Mouse (Mus musculus): ENCODE measurements around the gene Fbxw5. TPM values are rescaled to one million over a fixed set of nuclear protein-coding genes. Genes with fewer than 3 reads are reported as not detected.

Gene Fbxw5
- polyA plus RNA-seq, 1 experiment = not detected

Other genes with a start within 250 kb of the Fbxw5 start
- not detected in 2 replicates for gene Tmem203, start 245.3 kb upstream of the Fbxw5 start, polyA plus RNA-seq (2012; ENCODE audit: insufficient read depth, insufficient read length, low replicate concordance, missing spikeins)
- not detected in 2 replicates for gene Tprn, start 238.1 kb upstream of the Fbxw5 start, polyA plus RNA-seq (2012; ENCODE audit: insufficient read depth, insufficient read length, low replicate concordance, missing spikeins)
- not detected in 2 replicates for gene Ssna1, start 228.3 kb upstream of the Fbxw5 start, polyA plus RNA-seq (2012; ENCODE audit: insufficient read depth, insufficient read length, low replicate concordance, missing spikeins)
- not detected in 2 replicates for gene Anapc2, start 228.3 kb upstream of the Fbxw5 start, polyA plus RNA-seq (2012; ENCODE audit: insufficient read depth, insufficient read length, low replicate concordance, missing spikeins)
- gene Tmem210, start 212.6 kb upstream of the Fbxw5 start, polyA plus RNA-seq (2012; ENCODE audit: insufficient read depth, insufficient read length, low replicate concordance, missing spikeins) = not detected in 2 replicates
- gene Lrrc26, start 210.8 kb upstream of the Fbxw5 start, polyA plus RNA-seq (2012; ENCODE audit: insufficient read depth, insufficient read length, low replicate concordance, missing spikeins) = not detected in 2 replicates
- 199 and 286 TPM in 2 replicates for gene Grin1, start 181.6 kb upstream of the Fbxw5 start, polyA plus RNA-seq (2012; ENCODE audit: insufficient read depth, insufficient read length, low replicate concordance, missing spikeins)
- not detected in 2 replicates for gene Man1b1, start 168.4 kb upstream of the Fbxw5 start, polyA plus RNA-seq (2012; ENCODE audit: insufficient read depth, insufficient read length, low replicate concordance, missing spikeins)
- gene Dpp7, start 144.4 kb upstream of the Fbxw5 start, polyA plus RNA-seq (2012; ENCODE audit: insufficient read depth, insufficient read length, low replicate concordance, missing spikeins) = not detected in 2 replicates
- gene Uap1l1, start 135.1 kb upstream of the Fbxw5 start, polyA plus RNA-seq (2012; ENCODE audit: insufficient read depth, insufficient read length, low replicate concordance, missing spikeins) = not detected in 2 replicates
- not detected in 2 replicates for gene Sapcd2, start 128.4 kb upstream of the Fbxw5 start, polyA plus RNA-seq (2012; ENCODE audit: insufficient read depth, insufficient read length, low replicate concordance, missing spikeins)
- not detected in 2 replicates for gene Entpd2, start 104.9 kb upstream of the Fbxw5 start, polyA plus RNA-seq (2012; ENCODE audit: insufficient read depth, insufficient read length, low replicate concordance, missing spikeins)
- not detected in 2 replicates for gene Npdc1, start 101.4 kb upstream of the Fbxw5 start, polyA plus RNA-seq (2012; ENCODE audit: insufficient read depth, insufficient read length, low replicate concordance, missing spikeins)
- gene Fut7, start 77.5 kb upstream of the Fbxw5 start, polyA plus RNA-seq (2012; ENCODE audit: insufficient read depth, insufficient read length, low replicate concordance, missing spikeins) = not detected in 2 replicates
- not detected in 2 replicates for gene Abca2, start 72.0 kb upstream of the Fbxw5 start, polyA plus RNA-seq (2012; ENCODE audit: insufficient read depth, insufficient read length, low replicate concordance, missing spikeins)
- not detected in 2 replicates for gene Clic3, start 43.9 kb upstream of the Fbxw5 start, polyA plus RNA-seq (2012; ENCODE audit: insufficient read depth, insufficient read length, low replicate concordance, missing spikeins)
- gene Paxx, start 39.7 kb upstream of the Fbxw5 start, polyA plus RNA-seq (2012; ENCODE audit: insufficient read depth, insufficient read length, low replicate concordance, missing spikeins) = not detected in 2 replicates
- 758 and 1,988 TPM in 2 replicates for gene Ptgds, start 30.7 kb upstream of the Fbxw5 start, polyA plus RNA-seq (2012; ENCODE audit: insufficient read depth, insufficient read length, low replicate concordance, missing spikeins)
- not detected in 2 replicates for gene Lcn12, start 6.8 kb upstream of the Fbxw5 start, polyA plus RNA-seq (2012; ENCODE audit: insufficient read depth, insufficient read length, low replicate concordance, missing spikeins)
- gene C8g, start 969 bp downstream of the Fbxw5 start, polyA plus RNA-seq (2012; ENCODE audit: insufficient read depth, insufficient read length, low replicate concordance, missing spikeins) = not detected in 2 replicates
- not detected in 2 replicates for gene Traf2, start 46.2 kb downstream of the Fbxw5 start, polyA plus RNA-seq (2012; ENCODE audit: insufficient read depth, insufficient read length, low replicate concordance, missing spikeins)
- not detected in 2 replicates for gene Edf1, start 57.1 kb downstream of the Fbxw5 start, polyA plus RNA-seq (2012; ENCODE audit: insufficient read depth, insufficient read length, low replicate concordance, missing spikeins)
- gene Mamdc4, start 74.1 kb downstream of the Fbxw5 start, polyA plus RNA-seq (2012; ENCODE audit: insufficient read depth, insufficient read length, low replicate concordance, missing spikeins) = not detected in 2 replicates
- gene Phpt1, start 74.5 kb downstream of the Fbxw5 start, polyA plus RNA-seq (2012; ENCODE audit: insufficient read depth, insufficient read length, low replicate concordance, missing spikeins) = not detected in 2 replicates
- not detected in 2 replicates for gene Ajm1, start 81.0 kb downstream of the Fbxw5 start, polyA plus RNA-seq (2012; ENCODE audit: insufficient read depth, insufficient read length, low replicate concordance, missing spikeins)
- gene Rabl6, start 107.8 kb downstream of the Fbxw5 start, polyA plus RNA-seq (2012; ENCODE audit: insufficient read depth, insufficient read length, low replicate concordance, missing spikeins) = not detected in 2 replicates
- not detected in 2 replicates for gene Ccdc183, start 116.9 kb downstream of the Fbxw5 start, polyA plus RNA-seq (2012; ENCODE audit: insufficient read depth, insufficient read length, low replicate concordance, missing spikeins)
- gene Tmem141, start 121.3 kb downstream of the Fbxw5 start, polyA plus RNA-seq (2012; ENCODE audit: insufficient read depth, insufficient read length, low replicate concordance, missing spikeins) = not detected in 2 replicates
- not detected in 2 replicates for gene Fcna, start 127.3 kb downstream of the Fbxw5 start, polyA plus RNA-seq (2012; ENCODE audit: insufficient read depth, insufficient read length, low replicate concordance, missing spikeins)
- not detected in 2 replicates for gene Lcn8, start 152.4 kb downstream of the Fbxw5 start, polyA plus RNA-seq (2012; ENCODE audit: insufficient read depth, insufficient read length, low replicate concordance, missing spikeins)
- gene Lcn5, start 157.2 kb downstream of the Fbxw5 start, polyA plus RNA-seq (2012; ENCODE audit: insufficient read depth, insufficient read length, low replicate concordance, missing spikeins) = not detected in 2 replicates
- gene Lcn6, start 176.0 kb downstream of the Fbxw5 start, polyA plus RNA-seq (2012; ENCODE audit: insufficient read depth, insufficient read length, low replicate concordance, missing spikeins) = not detected in 2 replicates
- gene Lcn10, start 182.0 kb downstream of the Fbxw5 start, polyA plus RNA-seq (2012; ENCODE audit: insufficient read depth, insufficient read length, low replicate concordance, missing spikeins) = not detected in 2 replicates
- not detected in 2 replicates for gene Obp2a, start 199.3 kb downstream of the Fbxw5 start, polyA plus RNA-seq (2012; ENCODE audit: insufficient read depth, insufficient read length, low replicate concordance, missing spikeins)
- gene Bmyc, start 206.0 kb downstream of the Fbxw5 start, polyA plus RNA-seq (2012; ENCODE audit: insufficient read depth, insufficient read length, low replicate concordance, missing spikeins) = not detected in 2 replicates
- gene Obp2b, start 236.3 kb downstream of the Fbxw5 start, polyA plus RNA-seq (2012; ENCODE audit: insufficient read depth, insufficient read length, low replicate concordance, missing spikeins) = not detected in 2 replicates

Data from olfactory bulb, adult 2 months (tissue).